Mouse (Mus musculus): ENCODE results near the gene Ica1l. TPM values are rescaled to one million over a fixed set of nuclear protein-coding genes. Genes with fewer than 3 reads are reported as not detected.
A peak's percentile ranks its signal among the peaks of the same experiment; 100 is the strongest.

The Ica1l gene
- total RNA-seq, 2 experiments from 2014 or later: 0.72 to 1.4 TPM

- DNase-seq: peak; percentile 36 to 43
- intact Hi-C loops (cut with DNase I): loop anchor here (1.0 to 5.0 kb wide), 2 partner anchors 50 to 83 kb away; no protein-coding TSS in a partner anchor
Observed at GRCm38 (mm10) chr1:59967291-59967690, 75.7 kb downstream of the Ica1l start.

GRCm38 (mm10) chr1:59966171-59966785 is 76.7 kb downstream of the Ica1l start:
- intact Hi-C loops (cut with DNase I): loop anchor here (5.0 kb wide), 1 partner anchor 49 kb away; no protein-coding TSS in a partner anchor
- no peak for DNase-seq

GRCm38 (mm10) chr1:59959941-59960340 is 83.0 kb downstream of the Ica1l start:
- intact Hi-C loops (cut with DNase I): no loop called here
- no peak for DNase-seq

GRCm38 (mm10) chr1:59957206-59957605 is 85.8 kb downstream of the Ica1l start:
- intact Hi-C loops (cut with DNase I): no loop called here

GRCm38 (mm10) chr1:59947509-59947908 is 95.5 kb downstream of the Ica1l start:
- no peak for DNase-seq
- intact Hi-C loops (cut with DNase I): no loop called here

More at GRCm38 (mm10) chr1:59957206-59957605, 85.8 kb downstream of the Ica1l start:
- DNase-seq: no peak

- intact Hi-C loops (cut with DNase I): no loop called here
- DNase-seq: no peak
Observed at GRCm38 (mm10) chr1:59945969-59946368, 97.0 kb downstream of the Ica1l start.

GRCm38 (mm10) chr1:59943825-59944224 is 99.2 kb downstream of the Ica1l start:
- no peak for DNase-seq
- intact Hi-C loops (cut with DNase I): no loop called here

- intact Hi-C loops (cut with DNase I): no loop called here
- DNase-seq: no peak
Observed at GRCm38 (mm10) chr1:59942057-59942790, 100.8 kb downstream of the Ica1l start.

- DNase-seq: no peak
- intact Hi-C loops (cut with DNase I): no loop called here
Observed at GRCm38 (mm10) chr1:59941063-59941462, 101.9 kb downstream of the Ica1l start.

- intact Hi-C loops (cut with DNase I): no loop called here
- DNase-seq: no peak
Observed at GRCm38 (mm10) chr1:59932991-59933390, 110.0 kb downstream of the Ica1l start.

Other genes with a start within 250 kb of the Ica1l start
- gene Fam117b, start 130.2 kb downstream of the Ica1l start, total RNA-seq (2021): 10 to 100 TPM; 15.8 to 26.9 TPM
- gene Carf, start 55.1 kb upstream of the Ica1l start, total RNA-seq (2021): 1 to 10 TPM; 7.4 to 9.3 TPM
- gene Wdr12, start 55.5 kb upstream of the Ica1l start, total RNA-seq (2021): 10 to 100 TPM; 11.2 to 11.9 TPM
- gene Nbeal1, start 137.4 kb upstream of the Ica1l start, total RNA-seq (2021): 10 to 100 TPM; 43.8 to 50.2 TPM

Data from heart, postnatal 10 days (tissue).